Mouse (Mus musculus): ENCODE data around the gene Lingo2.

DNA sequence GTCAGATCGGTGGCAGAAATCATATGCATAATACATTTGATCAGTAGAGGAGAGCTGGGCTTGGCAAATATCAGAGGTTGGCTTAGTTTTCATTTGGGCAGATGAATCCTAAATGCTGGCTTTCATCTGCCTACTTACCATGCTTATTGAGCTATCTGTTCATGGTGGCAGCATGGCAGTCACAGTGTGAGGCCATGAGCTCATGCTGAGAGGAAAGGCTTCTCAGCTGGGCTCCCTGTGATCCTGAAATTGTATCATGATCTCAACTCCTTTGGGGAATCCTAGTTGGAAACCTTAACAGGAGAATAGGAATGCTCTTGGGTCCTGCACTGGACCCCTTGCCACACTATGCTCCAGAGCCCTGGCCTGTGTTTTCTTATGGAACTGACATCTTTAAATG, 1105.0 kb downstream of the Lingo2 start:
- TF ChIP-seq POLR2A (IDR thresholded peaks at IDR 0.05; ENCODE audit: control insufficient read depth, low read depth, low read length): no peak
- TF ChIP-seq CTCF (IDR thresholded peaks at IDR 0.05; ENCODE audit: control insufficient read depth, insufficient read depth, insufficient replicate concordance, low read depth, low read length): no peak
